Mouse (Mus musculus): ENCODE measurements around the gene Scaf8. TPM values are rescaled to one million over a fixed set of nuclear protein-coding genes. Genes with fewer than 3 reads are reported as not detected.
A peak's percentile ranks its signal among the peaks of the same experiment; 100 is the strongest.

Scaf8 gene
- total and polyA plus RNA-seq, 3 experiments = 14.4 to 24.6 TPM; not detected in 1

- DNase-seq (ENCODE audit: low read depth, low spot score) = no peak
- no peak overlapping the region for H3K9ac ChIP-seq (ENCODE audit: control insufficient read depth, low read depth, low read length, poor library complexity, severe bottlenecking)
- no peak overlapping the region for H3K27ac ChIP-seq (ENCODE audit: control insufficient read depth, low read depth, low read length)
- peaks cover 18 to 19% of the 10 kb centered on the region in 2 experiments for H3K36me3 ChIP-seq (ENCODE audit: control insufficient read depth in 1 of 2, insufficient read depth in 2 of 2, low read length in 2 of 2)
- no peak overlapping the region for H3K4me3 ChIP-seq (ENCODE audit: control insufficient read depth in 1 of 2, insufficient read depth in 1 of 2, low read depth in 2 of 2, low read length in 2 of 2)
- peaks cover 2% of the 10 kb centered on the region; the same call in 1 of the 2 replicates for H3K79me2 ChIP-seq (ENCODE audit: control insufficient read depth, insufficient read depth, low read length, poor library complexity)
- H3K9me3 ChIP-seq (replicated peaks; ENCODE audit: insufficient read depth, low read length) = no peaks in the 10 kb centered on the region
- peaks cover 10 to 17% of the 10 kb centered on the region in 2 experiments for H3K4me1 ChIP-seq (ENCODE audit: control insufficient read depth in 1 of 2, insufficient read depth in 2 of 2, low read length in 2 of 2)
- no peak for TF ChIP-seq MAFK (IDR thresholded peaks at IDR 0.05; ENCODE audit: borderline replicate concordance, low read depth, low read length)
- TF ChIP-seq TAL1 (IDR thresholded peaks at IDR 0.05; ENCODE audit: low read length) = no peak
- TF ChIP-seq MYB (IDR thresholded peaks at IDR 0.05; ENCODE audit: low read depth, low read length) = no peak
- H3K27me3 ChIP-seq (ENCODE audit: control insufficient read depth in 1 of 2, insufficient read depth in 2 of 2, low read length in 2 of 2) = no peaks in the 10 kb centered on the region
Measured at GRCm38 (mm10) chr17:3200328-3200727, 85.6 kb downstream of the Scaf8 start.

- H3K27ac ChIP-seq (ENCODE audit: control insufficient read depth, low read depth, low read length) = no peak overlapping the region
- peaks cover 7 to 25% of the 10 kb centered on the region in 2 experiments for H3K36me3 ChIP-seq (ENCODE audit: control insufficient read depth in 1 of 2, insufficient read depth in 2 of 2, low read length in 2 of 2)
- TF ChIP-seq ZC3H11A (IDR thresholded peaks at IDR 0.05; ENCODE audit: low read depth, low read length) (no peak), SMC3 (IDR thresholded peaks at IDR 0.05; ENCODE audit: low read depth, low read length) (no peak), USF2 (IDR thresholded peaks at IDR 0.05; ENCODE audit: borderline replicate concordance in 1 of 2, insufficient read depth in 1 of 2, low read depth in 1 of 2, low read length in 2 of 2) (no peak), MXI1 (IDR thresholded peaks at IDR 0.05; ENCODE audit: low read depth, low read length) (no peak)
- peaks cover 13 to 24% of the 10 kb centered on the region in 2 experiments for H3K4me1 ChIP-seq (ENCODE audit: control insufficient read depth in 1 of 2, insufficient read depth in 2 of 2, low read length in 2 of 2)
- no peak overlapping the region for H3K4me3 ChIP-seq (ENCODE audit: control insufficient read depth in 1 of 2, insufficient read depth in 1 of 2, low read depth in 2 of 2, low read length in 2 of 2)
- no peaks in the 10 kb centered on the region for H3K9me3 ChIP-seq (replicated peaks; ENCODE audit: insufficient read depth, low read length)
- peak; percentile 22 for DNase-seq (ENCODE audit: low read depth, low spot score)
- H3K9ac ChIP-seq (ENCODE audit: control insufficient read depth, low read depth, low read length, poor library complexity, severe bottlenecking) = no peak overlapping the region
- H3K79me2 ChIP-seq (ENCODE audit: control insufficient read depth, insufficient read depth, low read length, poor library complexity) = peaks cover 7% of the 10 kb centered on the region; the same call in 1 of the 2 replicates
- no peaks in the 10 kb centered on the region for H3K27me3 ChIP-seq (ENCODE audit: control insufficient read depth in 1 of 2, insufficient read depth in 2 of 2, low read length in 2 of 2)
Measured at GRCm38 (mm10) chr17:3203916-3204315, 89.1 kb downstream of the Scaf8 start.

DNA sequence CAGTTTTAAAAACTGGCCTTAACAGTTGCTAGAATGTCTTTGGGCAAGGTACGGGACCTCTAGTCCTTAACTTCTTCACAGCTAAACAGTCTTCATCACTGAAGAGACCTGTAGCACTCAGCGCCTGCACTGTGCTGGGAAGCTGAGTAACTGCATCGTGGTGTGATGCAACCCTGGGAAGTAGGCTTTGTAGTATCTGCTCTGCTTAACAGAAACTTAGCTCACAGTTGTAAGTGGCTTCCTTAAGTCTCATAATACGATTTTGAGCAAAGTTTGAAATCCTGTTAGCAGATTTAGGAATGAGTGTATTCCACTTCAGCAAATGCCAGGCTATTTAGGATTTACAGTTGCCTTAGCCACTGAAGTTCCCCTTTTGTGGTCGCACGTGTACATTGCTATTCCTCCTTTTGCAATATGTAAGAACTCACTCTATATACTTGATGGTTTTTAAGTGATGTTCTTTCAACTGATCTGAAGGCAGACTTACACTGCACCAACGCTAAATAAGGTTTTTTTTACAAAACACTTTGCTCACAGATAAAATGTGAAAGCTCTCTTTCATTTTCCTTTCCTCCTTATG lies 90.1 kb downstream of the Scaf8 start:
- H3K4me3 ChIP-seq (ENCODE audit: control insufficient read depth in 1 of 2, insufficient read depth in 1 of 2, low read depth in 2 of 2, low read length in 2 of 2) = no peak overlapping the region
- peak overlapping the region; percentile 6; the same call in 1 of the 2 replicates for H3K9ac ChIP-seq (ENCODE audit: control insufficient read depth, low read depth, low read length, poor library complexity, severe bottlenecking)
- peak overlapping the region; percentile 33; the same call in 1 of the 2 replicates for H3K27ac ChIP-seq (ENCODE audit: control insufficient read depth, low read depth, low read length)
- no peaks in the 10 kb centered on the region for H3K27me3 ChIP-seq (ENCODE audit: control insufficient read depth in 1 of 2, insufficient read depth in 2 of 2, low read length in 2 of 2)
- no peaks in the 10 kb centered on the region for H3K9me3 ChIP-seq (replicated peaks; ENCODE audit: insufficient read depth, low read length)
- peak; percentile 80 for DNase-seq (ENCODE audit: low read depth, low spot score)
- H3K36me3 ChIP-seq (ENCODE audit: control insufficient read depth in 1 of 2, insufficient read depth in 2 of 2, low read length in 2 of 2) = peaks cover 9 to 25% of the 10 kb centered on the region in 2 experiments
- peaks cover 13 to 24% of the 10 kb centered on the region in 2 experiments for H3K4me1 ChIP-seq (ENCODE audit: control insufficient read depth in 1 of 2, insufficient read depth in 2 of 2, low read length in 2 of 2)
- peaks cover 7% of the 10 kb centered on the region; the same call in 1 of the 2 replicates for H3K79me2 ChIP-seq (ENCODE audit: control insufficient read depth, insufficient read depth, low read length, poor library complexity)
- TF ChIP-seq MAZ (IDR thresholded peaks at IDR 0.05; ENCODE audit: low read depth, low read length) (no peak), BHLHE40 (IDR thresholded peaks at IDR 0.05; ENCODE audit: borderline replicate concordance, low read depth, low read length) (peak; percentile 91), TAL1 (IDR thresholded peaks at IDR 0.05; ENCODE audit: low read length) (no peak), TBP (IDR thresholded peaks at IDR 0.05; ENCODE audit: low read depth, low read length) (no peak), CHD2 (IDR thresholded peaks at IDR 0.05; ENCODE audit: low read length) (no peak), USF2 (IDR thresholded peaks at IDR 0.05; ENCODE audit: borderline replicate concordance in 1 of 2, insufficient read depth in 1 of 2, low read depth in 1 of 2, low read length in 2 of 2) (no peak), MXI1 (IDR thresholded peaks at IDR 0.05; ENCODE audit: low read depth, low read length) (peak; percentile 55; the same call in 1 of the 2 replicates), CTCF (IDR thresholded peaks at IDR 0.05 in 2 of 3, conservative IDR thresholded peaks at IDR 0.05 in 1 of 3; ENCODE audit: control insufficient read depth in 1 of 3, insufficient read depth in 1 of 3, low read depth in 2 of 3, low read length in 3 of 3, poor library complexity in 1 of 3, severe bottlenecking in 1 of 3) (no peak), POLR2AphosphoS2 (IDR thresholded peaks at IDR 0.05; ENCODE audit: low read length) (no peak), JUND (IDR thresholded peaks at IDR 0.05; ENCODE audit: low read depth, low read length) (no peak), SMC3 (IDR thresholded peaks at IDR 0.05; ENCODE audit: low read depth, low read length) (no peak), MYC (IDR thresholded peaks at IDR 0.05; ENCODE audit: low read depth, low read length) (peak; percentile 82; the same call in 1 of the 2 replicates), CHD1 (IDR thresholded peaks at IDR 0.05; ENCODE audit: low read depth, low read length) (no peak), MAX (IDR thresholded peaks at IDR 0.05; ENCODE audit: low read length) (peak; percentile 43), GATA1 (IDR thresholded peaks at IDR 0.05; ENCODE audit: low read depth, low read length) (no peak), ZMIZ1 (IDR thresholded peaks at IDR 0.05; ENCODE audit: low read depth, low read length) (no peak), HCFC1 (IDR thresholded peaks at IDR 0.05; ENCODE audit: low read depth, low read length) (no peak), UBTF (IDR thresholded peaks at IDR 0.05; ENCODE audit: borderline replicate concordance, insufficient read depth, low read depth, low read length) (no peak), POLR2AphosphoS5 (IDR thresholded peaks at IDR 0.05; ENCODE audit: borderline replicate concordance, low read depth, low read length) (no peak), USF1 (IDR thresholded peaks at IDR 0.05; ENCODE audit: low read depth, low read length) (no peak), ZNF384 (IDR thresholded peaks at IDR 0.05; ENCODE audit: low read depth, low read length) (no peak), NELFE (IDR thresholded peaks at IDR 0.05; ENCODE audit: low read depth, low read length) (no peak)
